Mouse (Mus musculus): ENCODE results near the gene Nrxn2.

Gene Nrxn2

DNA sequence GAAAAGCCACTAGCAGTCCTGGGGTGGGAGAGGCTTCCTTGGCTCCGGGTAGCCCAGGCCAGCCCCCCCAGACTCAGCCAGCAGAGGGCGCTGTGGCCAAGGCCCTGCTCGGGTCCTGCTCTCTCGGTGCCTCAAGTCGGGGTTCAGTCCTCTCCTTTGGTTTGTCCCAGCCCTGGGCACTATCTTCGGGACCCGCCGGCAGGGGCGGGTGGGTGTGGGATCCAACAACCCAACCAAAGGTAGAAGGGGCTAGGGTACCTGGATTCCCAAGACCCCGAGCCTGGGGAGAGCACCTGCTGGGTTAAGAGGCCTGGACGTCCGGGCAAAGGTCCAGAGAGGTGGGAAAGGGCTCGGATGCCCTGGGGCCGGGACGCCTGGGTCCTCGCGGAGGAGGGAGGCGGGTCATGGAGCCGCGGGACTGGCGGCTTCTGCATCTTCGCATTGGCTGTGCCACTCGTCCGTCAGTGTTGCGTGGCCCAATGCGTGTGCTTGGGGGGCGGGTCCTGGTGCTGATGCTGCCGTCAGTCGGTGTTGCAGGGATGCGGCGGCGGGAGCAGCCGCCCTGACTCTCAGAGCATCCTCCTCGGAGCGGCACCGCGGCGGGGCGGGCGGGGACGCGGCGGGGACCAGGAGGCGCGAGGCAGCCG, at the start of gene Nrxn2:
Gene Nrxn2 (plus strand): TSS at position 499 of the 647 bp plus-strand sequence.
- DNase-seq = peak; percentile 83 to 84

DNA sequence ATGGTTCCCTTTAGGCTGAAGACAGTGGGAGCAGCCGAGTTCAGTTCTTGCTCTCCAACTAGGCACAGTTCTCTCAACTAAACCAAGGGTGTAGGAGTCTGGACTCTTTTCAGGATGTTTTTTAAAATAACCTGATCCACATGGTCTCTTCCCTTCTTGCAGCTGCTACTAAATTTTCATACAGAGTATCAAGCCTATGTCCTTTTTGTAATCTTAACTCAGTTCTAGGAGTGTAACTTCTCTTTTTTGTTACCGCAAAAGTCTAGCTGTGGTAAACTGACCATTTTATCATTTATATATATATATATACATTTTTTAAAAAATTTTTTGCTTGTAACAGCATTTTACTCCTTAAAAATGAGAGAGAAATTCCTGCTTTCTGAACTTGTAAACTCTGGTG, 48.4 kb upstream of the Nrxn2 start:
- DNase-seq = no peak

DNA sequence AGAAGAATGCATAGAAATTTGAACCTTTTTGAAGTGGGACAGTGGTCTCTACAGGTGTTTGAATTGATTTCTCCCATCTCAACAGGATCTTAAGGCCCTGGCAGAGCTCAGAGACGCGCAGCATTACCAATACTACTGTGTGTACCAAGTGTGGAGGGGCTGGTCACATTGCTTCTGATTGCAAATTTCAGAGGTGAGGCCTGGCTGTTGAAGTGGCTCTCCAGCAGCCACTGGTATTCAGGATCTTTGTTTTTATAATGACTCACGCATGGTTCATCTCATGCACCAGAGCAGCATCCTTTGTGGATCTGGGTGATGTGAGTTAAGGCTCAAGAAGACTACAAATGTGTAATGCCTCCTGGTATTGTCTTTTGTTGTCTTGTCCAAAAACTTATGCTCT, 46.1 kb upstream of the Nrxn2 start:
- no peak for DNase-seq

DNA sequence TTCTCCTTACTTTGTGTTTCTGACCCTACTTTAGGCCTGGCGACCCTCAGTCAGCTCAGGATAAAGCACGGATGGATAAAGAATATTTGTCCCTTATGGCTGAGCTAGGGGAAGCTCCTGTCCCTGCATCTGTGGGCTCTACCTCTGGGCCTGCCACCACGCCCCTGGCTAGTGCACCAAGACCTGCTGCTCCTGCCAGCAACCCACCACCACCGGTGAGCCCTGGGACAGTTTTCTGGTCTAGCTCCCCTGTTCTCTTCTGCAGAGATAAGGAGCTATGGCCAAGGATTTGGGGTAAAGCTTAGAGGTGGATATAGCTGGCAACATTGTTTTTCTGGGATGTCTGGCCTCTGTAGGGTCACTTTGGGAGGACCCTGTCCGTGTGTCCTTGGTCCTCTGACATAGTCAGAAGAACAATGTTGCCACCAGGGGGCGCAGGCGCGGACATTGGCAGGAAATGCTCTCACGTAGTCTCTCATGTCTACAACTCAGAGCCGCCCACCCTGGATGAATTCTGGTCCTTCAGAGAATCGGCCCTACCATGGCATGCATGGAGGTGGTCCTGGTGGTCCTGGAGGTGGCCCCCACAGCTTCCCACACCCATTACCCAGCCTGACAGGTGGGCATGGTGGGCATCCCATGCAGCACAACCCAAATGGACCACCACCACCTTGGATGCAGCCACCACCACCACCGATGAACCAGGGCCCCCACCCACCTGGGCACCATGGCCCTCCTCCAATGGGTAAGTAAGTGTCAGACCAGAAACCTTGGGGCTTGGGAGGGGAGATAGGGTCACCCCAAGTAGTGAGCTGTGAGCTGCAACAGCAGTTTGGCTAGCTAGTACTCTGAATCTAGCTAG, 44.8 kb upstream of the Nrxn2 start:
- peak; percentile 69 to 82 for DNase-seq

DNA sequence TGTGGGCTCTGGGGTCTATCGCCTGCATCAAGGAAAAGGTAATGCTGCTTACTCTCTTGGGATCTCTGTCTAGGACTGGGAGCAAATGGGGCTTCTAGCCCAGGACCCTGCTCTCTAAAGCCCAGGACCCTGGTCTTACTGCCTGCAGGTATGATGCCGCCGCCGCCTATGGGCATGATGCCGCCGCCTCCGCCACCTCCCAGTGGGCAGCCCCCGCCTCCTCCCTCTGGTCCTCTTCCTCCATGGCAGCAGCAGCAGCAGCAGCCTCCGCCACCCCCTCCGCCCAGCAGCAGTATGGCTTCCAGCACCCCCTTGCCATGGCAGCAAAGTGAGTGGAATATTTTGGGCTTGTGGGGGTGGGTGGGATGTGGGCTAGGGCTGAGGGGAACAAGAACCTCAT, 44.0 kb upstream of the Nrxn2 start:
- no peak for DNase-seq

DNA sequence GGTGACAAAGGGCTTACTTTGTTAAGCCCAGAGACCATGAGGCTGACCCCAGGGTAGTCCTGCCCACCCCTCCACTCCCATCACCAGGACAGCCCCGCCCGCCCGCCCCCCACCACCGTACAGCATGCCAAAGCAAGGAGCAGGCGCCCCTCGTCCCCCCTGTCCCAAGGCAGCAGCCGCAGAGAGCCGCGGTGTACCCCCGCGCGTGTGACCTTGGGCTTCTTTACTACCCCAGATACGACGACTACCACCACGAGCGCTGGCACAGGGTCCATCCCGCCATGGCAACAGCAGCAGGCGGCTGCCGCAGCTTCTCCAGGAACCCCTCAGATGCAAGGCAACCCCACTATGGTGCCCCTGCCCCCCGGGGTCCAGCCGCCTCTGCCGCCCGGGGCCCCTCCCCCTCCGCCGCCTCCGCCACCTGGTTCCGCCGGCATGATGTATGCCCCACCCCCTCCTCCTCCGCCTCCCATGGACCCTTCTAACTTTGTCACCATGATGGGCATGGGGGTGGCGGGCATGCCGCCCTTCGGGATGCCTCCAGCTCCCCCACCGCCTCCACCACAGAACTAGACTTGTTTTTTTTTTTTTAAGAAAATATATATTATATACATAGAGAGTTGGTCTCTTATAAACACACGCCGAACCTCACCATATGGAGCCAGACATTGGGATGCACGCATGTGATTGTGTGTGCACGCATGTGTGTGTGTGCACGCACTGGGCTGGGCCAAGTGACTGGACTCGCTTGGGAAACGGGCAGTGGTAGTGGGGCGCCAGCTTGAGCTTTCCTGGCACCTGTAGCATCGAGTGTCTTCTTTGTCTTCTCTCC, 42.9 kb upstream of the Nrxn2 start:
- DNase-seq = no peak

DNA sequence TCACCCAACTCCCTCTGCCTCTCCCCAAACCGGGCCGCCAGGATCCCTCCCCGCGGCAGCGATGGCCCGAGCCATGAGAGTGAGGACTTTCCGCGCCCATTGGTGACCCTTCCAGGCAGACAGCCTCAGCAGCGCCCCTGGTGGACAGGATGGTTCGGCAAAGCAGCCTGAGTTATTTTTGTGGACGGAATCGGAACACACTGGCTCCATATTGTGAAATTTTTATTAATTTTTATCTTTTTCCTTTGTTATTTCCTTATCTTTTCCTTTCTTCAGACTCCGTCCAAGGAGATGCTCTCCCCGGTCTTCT, 42.3 kb upstream of the Nrxn2 start:
- no peak for DNase-seq

DNA sequence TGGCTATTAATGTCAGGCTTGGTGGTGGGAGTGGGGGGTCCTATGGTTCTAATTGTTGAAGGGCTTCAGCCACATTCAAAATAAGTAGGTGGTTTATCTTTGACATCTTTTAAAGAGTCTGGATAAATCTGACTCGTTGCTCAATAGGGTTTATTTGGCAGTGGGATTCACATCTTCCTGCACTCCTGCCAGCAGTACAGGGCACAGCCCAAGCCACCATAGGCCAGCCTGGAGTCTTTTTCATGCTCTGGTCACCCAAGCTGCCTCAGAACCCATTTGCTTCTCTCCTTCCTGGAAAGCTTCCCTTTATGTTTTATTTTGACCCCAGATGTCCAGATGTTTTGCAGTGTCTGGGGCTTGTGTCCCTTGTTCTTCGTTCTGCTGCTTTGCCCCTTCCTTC, 41.9 kb upstream of the Nrxn2 start:
- no peak for DNase-seq

DNA sequence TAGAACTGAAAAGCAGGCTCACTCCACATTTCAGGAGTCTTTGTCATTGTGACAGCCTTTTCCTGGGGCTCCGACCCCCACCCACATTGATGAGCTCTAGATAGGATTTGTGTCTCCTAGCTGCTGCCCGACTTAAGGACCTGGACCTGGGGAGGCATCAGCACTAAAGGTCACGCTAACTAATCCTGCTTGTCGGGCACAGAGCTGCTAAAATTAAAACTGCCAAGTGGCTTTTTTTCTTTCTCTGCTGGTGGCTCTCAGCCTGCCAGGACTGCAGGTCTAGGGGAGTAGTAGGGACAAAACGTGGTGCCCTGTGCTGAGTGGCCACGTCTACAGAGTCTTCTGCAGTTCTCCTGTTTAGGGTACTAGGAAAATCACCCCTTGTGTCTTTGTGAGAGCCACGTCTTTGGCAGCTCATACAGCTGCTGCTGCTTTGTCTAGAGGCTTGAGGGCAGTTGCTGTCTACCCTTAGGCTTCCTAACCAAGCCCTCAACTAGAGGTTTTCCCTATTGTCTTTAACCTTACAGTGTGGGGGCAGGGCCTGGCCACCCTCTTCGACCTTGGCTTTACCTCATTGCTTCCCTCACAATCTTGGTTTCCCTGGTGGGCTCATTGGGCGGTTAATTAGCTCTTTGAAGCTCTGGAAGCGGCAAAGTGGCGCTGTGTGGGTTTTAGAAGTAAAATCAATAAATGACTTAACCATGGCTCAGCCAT, 41.0 kb upstream of the Nrxn2 start:
- DNase-seq = no peak

DNA sequence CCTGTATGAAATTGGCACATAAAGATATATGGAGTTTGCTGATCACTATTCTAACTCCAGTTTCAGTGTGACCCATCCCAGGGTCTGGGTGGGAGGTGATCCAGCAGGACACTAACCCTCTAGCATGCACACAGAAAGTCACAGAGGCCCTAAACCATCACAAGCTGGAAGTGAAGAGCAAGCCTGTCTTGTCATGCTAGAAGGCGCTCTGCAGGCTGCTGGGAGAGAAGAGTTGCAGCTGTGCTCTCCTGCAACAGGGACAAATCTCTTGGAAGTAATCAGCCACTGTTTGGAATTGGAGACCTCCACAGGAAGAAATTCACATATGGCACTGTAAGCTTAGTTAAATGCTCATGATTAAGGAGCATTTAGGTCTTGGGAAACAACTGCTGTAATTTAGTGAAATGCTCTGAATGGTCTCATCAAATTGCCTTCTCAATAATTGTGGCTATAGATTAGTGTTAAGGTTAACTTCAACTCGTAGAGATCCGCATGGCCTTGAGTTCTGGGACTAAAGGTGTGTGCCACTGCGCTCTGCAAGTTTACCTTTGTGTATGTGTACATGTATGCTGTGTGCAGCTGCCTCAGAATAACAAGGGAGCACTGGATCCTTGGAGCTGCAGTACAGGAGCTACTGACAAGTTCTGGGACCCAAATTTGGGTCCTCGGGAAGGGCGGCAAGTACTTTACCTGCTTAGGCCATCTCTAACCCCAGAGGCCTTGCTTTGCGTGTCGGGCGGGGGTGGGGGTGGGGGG, 37.9 kb upstream of the Nrxn2 start:
- no peak for DNase-seq

DNA sequence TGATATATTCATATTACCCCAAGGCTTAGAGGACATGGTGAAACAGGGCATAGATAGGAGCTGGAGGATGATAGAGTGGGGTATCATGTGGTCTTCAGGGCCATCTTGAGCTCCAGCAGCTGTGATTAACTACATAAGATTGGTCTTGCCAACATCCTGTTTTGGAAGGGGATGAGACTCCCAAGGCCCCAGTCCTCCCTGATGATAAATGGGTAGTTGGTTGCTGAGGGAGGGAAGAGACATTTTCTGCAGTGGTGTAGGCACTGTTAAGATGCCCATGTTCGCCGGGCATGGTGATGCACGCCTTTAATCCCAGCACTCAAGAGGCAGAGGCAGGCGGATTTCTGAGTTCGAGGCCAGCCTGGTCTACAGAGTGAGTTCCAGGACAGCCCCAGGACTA, 37.3 kb upstream of the Nrxn2 start:
- no peak for DNase-seq

DNA sequence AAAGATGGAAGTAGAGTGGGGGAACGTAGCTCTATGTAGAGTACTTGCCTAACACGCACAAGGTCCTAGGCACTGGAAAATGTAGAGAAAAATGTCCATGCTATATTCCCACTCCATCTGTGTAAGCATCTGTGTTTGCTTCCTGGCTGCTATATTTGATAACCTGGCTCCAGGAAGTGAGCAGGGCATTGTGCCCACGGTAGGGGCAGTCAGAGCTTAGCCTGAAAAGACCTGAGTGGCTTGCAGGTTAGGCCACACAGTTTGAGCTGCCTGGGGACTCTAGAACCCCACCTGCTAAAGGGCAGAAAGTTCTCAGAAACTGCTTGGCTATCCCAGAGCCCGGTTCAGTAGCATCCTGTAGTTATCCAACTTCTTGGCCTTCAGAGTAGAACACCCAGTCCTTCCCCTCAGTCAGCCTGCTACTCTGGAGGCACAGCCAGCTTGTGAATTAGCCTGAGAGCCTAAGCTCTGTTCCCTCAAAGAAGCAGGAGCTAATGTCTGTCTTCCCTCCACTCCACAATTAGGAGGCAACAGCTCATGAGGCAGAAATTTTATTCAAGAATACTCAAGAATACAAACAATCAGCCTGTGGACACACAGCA, 36.1 kb upstream of the Nrxn2 start:
- no peak for DNase-seq

DNA sequence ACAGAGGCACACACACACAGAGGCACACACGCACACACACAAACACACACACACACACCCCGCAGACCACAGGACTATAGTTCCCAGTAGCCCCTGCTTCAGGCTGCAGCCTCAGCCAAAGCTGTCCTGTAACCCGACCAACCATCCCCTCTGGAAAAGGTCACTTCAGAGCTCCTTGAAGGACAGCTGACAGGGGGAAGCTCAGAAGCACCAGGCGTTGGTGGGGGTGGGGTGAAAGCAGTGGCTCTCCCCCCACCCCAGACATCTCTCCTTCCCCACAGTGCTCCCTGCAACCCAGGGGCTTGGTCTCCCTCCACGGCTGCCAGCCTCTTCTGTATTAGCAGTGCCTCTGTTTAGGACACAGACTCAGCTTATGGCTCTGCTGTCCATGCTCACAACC, 35.1 kb upstream of the Nrxn2 start:
- DNase-seq = no peak

DNA sequence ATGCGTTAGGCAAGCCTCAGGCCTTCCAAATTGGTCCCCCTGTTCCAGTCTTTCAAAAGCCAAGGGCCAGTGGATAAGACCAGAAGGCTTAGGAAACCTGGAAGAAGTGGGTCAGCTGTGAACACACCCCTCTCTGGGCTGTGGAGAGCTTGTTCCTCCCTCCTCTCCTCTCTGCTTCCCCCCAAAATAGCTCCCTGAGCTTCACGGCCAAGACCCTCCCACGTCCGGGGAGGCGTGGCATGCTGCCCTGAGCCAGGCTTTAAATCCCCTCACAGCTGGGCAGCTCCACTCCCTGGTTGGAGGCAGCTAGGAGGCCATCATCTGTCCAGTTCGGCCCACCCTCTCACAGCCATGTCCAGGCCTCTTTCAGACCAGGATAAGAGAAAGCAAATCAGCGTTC, 34.4 kb upstream of the Nrxn2 start, which contains the start of gene Pygm:
Gene Pygm (plus strand): TSS at position 272 of the 400 bp plus-strand sequence.
- peak; percentile 71 to 73 for DNase-seq

DNA sequence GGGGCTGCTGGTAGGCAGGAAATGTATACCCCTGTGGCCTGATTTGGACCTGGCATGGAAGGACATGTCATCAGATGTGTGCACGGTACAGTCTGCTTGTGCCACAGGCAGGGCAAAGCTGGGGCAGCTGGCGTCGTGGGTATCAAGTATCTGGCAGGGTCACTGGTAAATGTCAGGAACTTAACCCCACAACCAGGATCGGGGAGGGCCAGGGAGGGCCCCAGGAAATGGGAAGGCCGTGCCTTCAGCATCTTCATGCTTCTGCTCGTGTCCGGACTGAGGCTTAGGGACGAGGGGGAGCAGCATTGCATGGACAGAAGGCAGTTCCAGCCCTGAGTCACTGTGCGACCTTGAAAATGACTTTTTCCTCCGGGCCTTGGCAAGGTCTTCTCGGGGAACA, 33.6 kb upstream of the Nrxn2 start:
- DNase-seq = no peak

DNA sequence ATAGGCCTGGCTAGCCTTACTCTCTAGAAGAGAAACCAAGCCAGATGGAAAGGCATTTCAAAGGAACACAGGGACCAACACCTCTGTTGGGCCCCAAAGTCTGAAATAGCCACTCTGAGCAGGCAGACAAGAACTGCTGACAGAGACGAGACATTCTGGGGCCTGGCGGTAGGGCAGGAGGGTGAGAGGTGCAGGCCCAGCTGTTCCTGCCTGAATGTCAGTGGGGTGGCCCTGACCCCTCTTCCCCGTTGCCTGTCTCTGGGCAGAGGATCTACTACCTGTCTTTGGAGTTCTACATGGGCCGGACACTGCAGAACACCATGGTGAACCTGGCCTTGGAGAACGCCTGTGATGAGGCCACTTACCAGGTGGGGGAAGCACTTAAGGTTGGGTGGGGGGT, 33.1 kb upstream of the Nrxn2 start:
- DNase-seq = no peak

DNA sequence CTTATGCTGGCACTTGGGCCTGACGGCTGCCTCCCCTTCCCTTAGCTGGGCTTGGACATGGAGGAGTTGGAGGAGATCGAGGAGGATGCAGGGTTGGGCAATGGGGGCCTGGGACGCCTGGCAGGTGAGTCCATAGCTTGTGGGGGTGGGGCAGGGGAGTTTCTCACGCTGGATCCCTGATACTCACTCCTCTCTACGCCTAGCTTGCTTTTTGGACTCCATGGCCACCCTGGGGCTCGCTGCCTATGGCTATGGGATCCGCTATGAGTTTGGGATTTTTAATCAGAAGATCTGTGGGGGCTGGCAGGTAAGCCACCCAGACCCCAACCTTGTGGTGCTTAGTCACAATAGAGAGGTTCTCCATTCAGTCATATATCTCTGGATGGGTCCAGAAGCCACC, 32.7 kb upstream of the Nrxn2 start:
- DNase-seq = no peak

DNA sequence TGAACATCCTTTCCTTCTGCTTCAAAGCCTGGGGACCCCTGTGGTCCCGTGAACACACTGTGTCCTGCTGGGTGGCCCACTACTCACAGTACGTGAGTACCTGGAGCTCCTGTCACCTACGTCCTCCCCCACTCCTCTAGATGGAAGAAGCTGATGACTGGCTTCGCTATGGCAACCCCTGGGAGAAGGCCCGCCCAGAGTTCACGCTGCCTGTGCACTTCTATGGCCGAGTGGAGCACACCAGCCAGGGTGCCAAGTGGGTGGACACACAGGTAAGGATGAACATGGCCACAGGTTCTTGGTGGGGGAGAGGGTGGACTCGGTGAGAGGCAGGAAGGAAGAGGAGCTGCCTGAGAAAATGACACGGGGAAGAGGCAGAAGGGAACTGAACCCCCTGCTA, 32.3 kb upstream of the Nrxn2 start:
- DNase-seq = no peak

DNA sequence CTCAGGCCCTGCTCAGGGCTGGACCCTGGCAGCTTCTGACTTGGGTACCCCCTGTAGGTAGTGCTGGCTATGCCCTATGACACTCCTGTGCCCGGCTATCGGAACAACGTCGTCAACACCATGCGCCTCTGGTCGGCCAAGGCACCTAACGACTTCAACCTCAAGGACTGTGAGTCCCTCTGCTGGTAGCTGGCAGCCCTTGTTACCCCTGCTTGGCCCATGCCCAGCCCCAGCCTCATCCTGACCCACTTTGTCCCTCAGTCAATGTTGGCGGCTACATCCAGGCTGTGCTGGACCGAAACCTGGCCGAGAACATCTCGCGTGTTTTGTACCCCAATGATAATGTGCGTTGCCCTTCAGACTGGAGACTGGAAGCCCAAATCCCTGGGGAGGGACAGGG, 30.5 kb upstream of the Nrxn2 start:
- DNase-seq = no peak

DNA sequence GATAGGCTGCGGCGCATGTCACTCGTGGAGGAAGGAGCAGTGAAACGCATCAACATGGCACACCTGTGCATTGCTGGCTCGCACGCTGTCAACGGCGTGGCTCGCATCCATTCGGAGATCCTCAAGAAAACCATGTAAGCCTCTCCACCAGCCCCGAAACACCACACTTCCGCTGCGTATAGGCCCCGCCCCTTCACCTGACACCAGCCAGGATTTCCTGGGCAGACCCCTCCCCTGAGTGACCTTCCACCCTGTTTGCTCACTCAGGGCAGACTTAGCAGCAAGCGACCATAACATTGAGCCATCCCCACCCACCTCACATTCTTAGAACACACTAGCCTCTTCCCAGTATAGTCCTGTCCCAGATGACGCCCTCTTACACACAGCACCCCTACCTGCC, 28.7 kb upstream of the Nrxn2 start:
- peak; percentile 45 to 50 for DNase-seq

DNA sequence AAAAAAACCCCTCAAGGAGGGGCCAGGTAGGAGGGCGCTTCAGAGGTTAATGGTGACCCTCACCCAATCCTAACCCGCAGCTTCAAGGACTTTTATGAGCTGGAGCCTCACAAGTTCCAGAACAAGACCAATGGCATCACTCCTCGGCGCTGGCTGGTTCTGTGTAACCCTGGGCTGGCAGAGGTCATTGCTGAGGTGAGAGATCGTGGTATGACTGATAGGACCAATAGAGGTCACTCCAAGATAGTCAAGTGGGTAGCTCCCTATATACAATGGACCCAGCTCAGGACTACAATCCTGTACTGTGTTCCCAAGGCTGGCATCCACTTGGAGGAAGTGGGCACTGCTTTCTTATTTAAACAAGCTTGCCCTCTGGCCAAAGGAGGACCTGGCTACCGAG, 28.3 kb upstream of the Nrxn2 start:
- no peak for DNase-seq

Data from lung, adult 18-20 months (tissue).